Mouse (Mus musculus): Measurements from ENCODE around the gene Alad. TPM values are rescaled to one million over a fixed set of nuclear protein-coding genes. Genes with fewer than 3 reads are reported as not detected.

The Alad gene
- total RNA-seq, 2 experiments from 2014 or later: 5.1 to 12.5 TPM

Other genes with a start within 250 kb of the Alad start
- 46.8 and 47.6 TPM in 2 replicates for gene Fkbp15, start 159.4 kb downstream of the Alad start, total RNA-seq (2015)
- 110 and 118 TPM in 2 replicates for gene Fkbp15, start 159.4 kb downstream of the Alad start, total RNA-seq (2017)
- gene Slc31a1, start 159.2 kb downstream of the Alad start, total RNA-seq (2015): 23.2 and 26.1 TPM in 2 replicates
- gene Slc31a1, start 159.2 kb downstream of the Alad start, total RNA-seq (2017): 20.7 and 25.3 TPM in 2 replicates
- gene Cdc26, start 111.3 kb downstream of the Alad start, total RNA-seq (2015): 98.2 and 100 TPM in 2 replicates
- 71.7 and 85.0 TPM in 2 replicates for gene Cdc26, start 111.3 kb downstream of the Alad start, total RNA-seq (2017)
- 9.3 and 11.2 TPM in 2 replicates for gene Prpf4, start 111.1 kb downstream of the Alad start, total RNA-seq (2015)
- 9.2 and 11.2 TPM in 2 replicates for gene Prpf4, start 111.1 kb downstream of the Alad start, total RNA-seq (2017)
- gene Rnf183, start 84.7 kb downstream of the Alad start, total RNA-seq (2015): not detected in 2 replicates
- not detected in 2 replicates for gene Rnf183, start 84.7 kb downstream of the Alad start, total RNA-seq (2017)
- gene Wdr31, start 49.0 kb downstream of the Alad start, total RNA-seq (2015): not detected in 2 replicates
- gene Wdr31, start 49.0 kb downstream of the Alad start, total RNA-seq (2017): not detected in 2 replicates
- 0.57 TPM in 1 of 2 replicates, not detected in the other for gene Bspry, start 39.9 kb downstream of the Alad start, total RNA-seq (2015)
- 0.08 and 0.18 TPM in 2 replicates for gene Bspry, start 39.9 kb downstream of the Alad start, total RNA-seq (2017)
- gene Hdhd3, start 16.5 kb downstream of the Alad start, total RNA-seq (2015): 0.14 TPM in 1 of 2 replicates, not detected in the other
- gene Hdhd3, start 16.5 kb downstream of the Alad start, total RNA-seq (2017): not detected in 2 replicates
- gene Pole3, start 5.2 kb upstream of the Alad start, total RNA-seq (2015): 22.8 and 22.9 TPM in 2 replicates
- gene Pole3, start 5.2 kb upstream of the Alad start, total RNA-seq (2017): 28.6 and 38.4 TPM in 2 replicates
- 0.31 TPM in 1 of 2 replicates, not detected in the other for gene 4933430I17Rik, start 5.5 kb upstream of the Alad start, total RNA-seq (2015)
- 0.26 TPM in 1 of 2 replicates, not detected in the other for gene 4933430I17Rik, start 5.5 kb upstream of the Alad start, total RNA-seq (2017)
- 45.0 and 51.3 TPM in 2 replicates for gene Rgs3, start 39.9 kb upstream of the Alad start, total RNA-seq (2015)
- gene Rgs3, start 39.9 kb upstream of the Alad start, total RNA-seq (2017): 46.1 and 69.8 TPM in 2 replicates

All from megakaryocyte, adult 5-6 weeks (primary cell).